Mouse (Mus musculus) stomach, postnatal 0 days (tissue): ENCODE results near the gene Pttg1ip. TPM values are rescaled to one million over a fixed set of nuclear protein-coding genes. Genes with fewer than 3 reads are reported as not detected.
A peak's percentile ranks its signal among the peaks of the same experiment; 100 is the strongest.

Source experiments
- ATAC-seq: fragments of 200-750 bp; cut with Nextera tagmentation; 2 replicates; pipeline ENCODE4 v1.8.0; 2017; ENCODE audit not compliant: low FRiP score, low TSS enrichment
- DNase-seq: peaks from one replicate; pipeline ENCODE4 v3.0.0-alpha.2; 2016; ENCODE audit warnings: low spot score
- H3K27ac ChIP-seq: fragments of 300-500 bp; sonication (generic); replicated peaks from 2 replicates; pipeline ENCODE4 v1.5.1; 2014; ENCODE audit warnings: mild to moderate bottlenecking, control low read depth
- H3K27me3 ChIP-seq: fragments of 300-500 bp; sonication (generic); 2 replicates; pipeline ENCODE4 v1.6.1; 2014; ENCODE audit warnings: low read length; ENCODE audit not compliant: control insufficient read depth, insufficient read depth
- H3K36me3 ChIP-seq: fragments of 300-500 bp; sonication (generic); 2 replicates; pipeline ENCODE4 v1.6.1; 2014; ENCODE audit warnings: low read length, mixed read lengths; ENCODE audit not compliant: control insufficient read depth, insufficient read depth
- H3K4me1 ChIP-seq: fragments of 300-500 bp; sonication (generic); replicated peaks from 2 replicates; pipeline ENCODE4 v1.6.1; 2014; ENCODE audit warnings: antibody characterized with exemption; ENCODE audit not compliant: control insufficient read depth, insufficient read depth
- H3K4me2 ChIP-seq: fragments of 300-500 bp; sonication (generic); replicated peaks from 2 replicates; pipeline ENCODE4 v1.6.1; 2014; ENCODE audit warnings: low read depth, mild to moderate bottlenecking, control low read depth, moderate library complexity
- H3K4me3 ChIP-seq: fragments of 300-500 bp; sonication (generic); 2 replicates; pipeline ENCODE4 v1.5.1; 2014; ENCODE audit warnings: low read depth, low read length, control low read depth
- H3K9ac ChIP-seq: fragments of 300-500 bp; sonication (generic); 2 replicates; pipeline ENCODE4 v1.6.1; 2014; ENCODE audit warnings: mild to moderate bottlenecking, low read length, control low read depth, mixed read lengths
- H3K9me3 ChIP-seq: fragments of 300-500 bp; sonication (generic); 2 replicates; pipeline ENCODE4 v1.6.1; 2016; ENCODE audit warnings: low read length; ENCODE audit not compliant: control insufficient read depth
- CTCF ChIP-seq: IDR thresholded peaks from 2 replicates; pipeline ENCODE4 v1.5.1; 2016; ENCODE audit warnings: antibody characterized with exemption, low read depth, mild to moderate bottlenecking, moderate library complexity
- EP300 ChIP-seq: optimal IDR thresholded peaks from 2 replicates; pipeline ENCODE3; 2016; ENCODE audit warnings: antibody characterized with exemption
- WGBS: fragments of 180-500 bp; shearing (Covaris S2); extraction: QIAGEN DNeasy Blood & Tissue Kit; methylation state at CpG from one replicate; pipeline ENCODE4 v1.1.7; 2014; 5-methylcytosine and 5-hydroxymethylcytosine counted together
- polyA plus RNA-seq: library from polyadenylated mRNA; unstranded; fragments of >200 nt; fragmentation: Nextera tagmentation; extraction: Ambion mirVana; gene quantifications from 2 replicates; pipeline ENCODE4 v1.2.1, GENCODE M21; 2015

Gene Pttg1ip
- polyA plus RNA-seq, 1 experiment from 2014 or later = 278 TPM

DNA sequence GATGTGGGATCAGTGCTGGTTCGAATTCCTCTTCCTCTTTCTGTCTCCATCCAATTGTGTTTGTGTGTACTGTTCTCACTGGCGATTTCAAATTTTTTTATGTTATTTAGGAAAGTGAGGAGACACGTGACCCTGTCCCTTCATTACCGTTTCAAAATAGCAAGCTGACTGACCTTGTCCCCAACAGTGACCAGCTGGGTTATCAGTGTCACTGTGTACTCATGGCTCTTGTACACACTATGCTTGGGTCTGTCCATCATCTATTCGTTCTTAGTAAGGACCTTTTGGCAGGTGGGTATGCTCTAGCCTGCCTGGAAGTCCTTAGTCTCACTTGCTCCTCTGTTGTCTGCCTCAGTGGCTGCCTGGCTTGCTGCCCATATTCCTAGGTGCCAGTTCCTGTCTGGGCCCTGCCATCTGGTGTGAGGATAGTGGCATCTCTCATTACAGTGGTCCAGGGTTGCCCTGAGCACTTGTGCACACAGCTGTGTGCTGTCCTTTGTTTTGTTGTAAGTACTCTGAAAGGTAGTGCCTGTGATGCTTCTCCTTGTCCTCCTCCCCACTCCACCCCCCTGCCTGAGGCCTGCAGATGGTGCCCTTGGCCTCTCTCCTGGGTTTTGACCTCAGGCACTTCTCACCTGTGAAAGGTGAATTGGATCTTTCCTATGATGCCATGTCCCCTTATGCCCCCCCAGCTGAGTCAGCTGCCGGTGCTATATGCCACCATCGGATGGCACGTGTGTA, 28.9 kb downstream of the Pttg1ip start:
- 74% methylated on average over 8 of the region's 8 CpGs for WGBS
- H3K36me3 ChIP-seq = peaks cover 13% of the 10 kb centered on the region

DNA sequence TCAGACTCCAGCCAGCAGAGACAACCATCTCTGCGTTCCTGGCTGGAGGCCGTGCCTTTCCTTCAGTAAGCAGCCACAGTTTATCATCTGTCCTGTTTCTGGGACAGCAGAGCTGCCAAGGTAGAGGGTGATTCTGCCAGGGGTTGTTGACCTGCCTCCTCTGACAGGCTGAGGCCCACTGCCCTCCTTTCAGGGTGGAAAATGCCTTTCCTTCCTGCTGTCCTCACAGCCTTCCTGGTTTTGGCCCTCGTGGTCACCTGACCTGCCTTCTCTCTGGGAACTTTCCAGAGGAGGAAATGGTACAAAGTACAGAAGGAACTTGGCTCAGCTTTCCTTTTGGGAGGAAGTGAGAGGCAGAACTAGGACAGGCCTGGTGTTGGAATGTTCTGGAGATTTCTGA, 31.9 kb downstream of the Pttg1ip start:
- peak; percentile 79 for ATAC-seq
- 54% methylated on average over 3 of the region's 3 CpGs for WGBS

More for the DNA sequence above, 28.9 kb downstream of the Pttg1ip start:
- DNase-seq = no peak
- Histone ChIP-seq H3K4me2 (no peak overlapping the region), H3K9me3 (no peaks in the 10 kb centered on the region), H3K4me3 (no peak overlapping the region), H3K4me1 (peaks cover 7% of the 10 kb centered on the region; the same call in 1 of the 2 replicates), H3K9ac (no peak overlapping the region), H3K27ac (no peak overlapping the region), H3K27me3 (no peaks in the 10 kb centered on the region)
- ATAC-seq = no peak
- TF ChIP-seq EP300 (no peak), CTCF (no peak)

DNA sequence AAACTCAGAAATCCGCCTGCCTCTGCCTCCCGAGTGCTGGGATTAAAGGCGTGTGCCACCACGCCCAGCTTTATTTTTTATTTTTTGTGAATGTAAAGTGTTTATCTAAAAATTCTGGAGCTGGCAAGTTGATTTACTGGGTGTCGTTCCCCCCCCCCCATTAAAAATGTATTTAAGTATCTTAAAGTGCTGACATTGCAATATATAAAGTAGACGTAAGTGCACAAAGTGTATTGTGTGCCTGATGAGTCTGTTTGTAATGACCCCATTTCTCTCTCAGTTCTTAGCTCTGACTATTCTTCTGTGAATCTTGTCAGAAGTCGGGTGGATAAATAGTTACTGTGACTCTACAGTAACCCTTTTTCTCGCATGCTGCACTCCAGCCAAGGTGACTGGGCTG, 34.1 kb downstream of the Pttg1ip start:
- 86% methylated on average over 7 of the region's 8 CpGs for WGBS
- Histone ChIP-seq H3K4me1 (no peaks in the 10 kb centered on the region), H3K4me2 (no peak overlapping the region), H3K36me3 (peaks cover 16% of the 10 kb centered on the region), H3K9me3 (no peaks in the 10 kb centered on the region), H3K4me3 (no peak overlapping the region), H3K9ac (no peak overlapping the region), H3K27me3 (no peaks in the 10 kb centered on the region), H3K27ac (no peak overlapping the region)
- ATAC-seq = no peak
- no peak for DNase-seq
- no peak for TF ChIP-seq EP300
- TF ChIP-seq CTCF = no peak

More for the DNA sequence above, 31.9 kb downstream of the Pttg1ip start:
- no peaks in the 10 kb centered on the region for H3K4me1 ChIP-seq
- H3K27ac ChIP-seq = peak overlapping the region; percentile 69
- H3K4me3 ChIP-seq = no peak overlapping the region
- H3K4me2 ChIP-seq = no peak overlapping the region
- TF ChIP-seq CTCF = no peak
- TF ChIP-seq EP300 = no peak
- no peaks in the 10 kb centered on the region for H3K9me3 ChIP-seq
- H3K9ac ChIP-seq = no peak overlapping the region
- peak; percentile 73 for DNase-seq
- peaks cover 22% of the 10 kb centered on the region for H3K36me3 ChIP-seq
- no peaks in the 10 kb centered on the region for H3K27me3 ChIP-seq

DNA sequence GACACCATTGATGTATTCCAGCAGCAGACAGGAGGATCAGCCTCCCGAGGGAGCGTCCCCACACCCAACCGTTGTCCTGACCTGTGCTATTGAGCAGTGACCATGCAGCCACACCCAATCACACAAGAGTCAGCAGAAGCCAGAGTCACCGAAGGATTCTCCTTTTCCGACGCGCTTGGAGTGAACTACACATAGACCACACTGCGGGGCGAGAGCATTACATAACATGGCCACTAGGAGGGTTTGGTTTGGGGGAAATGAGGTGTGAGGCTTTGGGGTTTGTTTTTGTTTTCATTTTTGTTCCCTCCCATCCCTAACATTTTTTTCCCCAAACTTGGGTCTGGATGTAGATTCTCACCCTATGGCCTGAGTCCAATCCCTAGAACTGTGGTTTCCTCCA, 34.6 kb downstream of the Pttg1ip start:
- Histone ChIP-seq H3K27ac (no peak overlapping the region), H3K9me3 (no peaks in the 10 kb centered on the region), H3K4me3 (no peak overlapping the region), H3K27me3 (no peaks in the 10 kb centered on the region), H3K36me3 (peaks cover 15% of the 10 kb centered on the region), H3K4me1 (no peaks in the 10 kb centered on the region), H3K9ac (no peak overlapping the region), H3K4me2 (no peak overlapping the region)
- WGBS = 91% methylated on average over 9 of the region's 9 CpGs
- TF ChIP-seq CTCF (no peak; the same call in 1 of the 2 replicates), EP300 (no peak)
- no peak for DNase-seq
- ATAC-seq = no peak

DNA sequence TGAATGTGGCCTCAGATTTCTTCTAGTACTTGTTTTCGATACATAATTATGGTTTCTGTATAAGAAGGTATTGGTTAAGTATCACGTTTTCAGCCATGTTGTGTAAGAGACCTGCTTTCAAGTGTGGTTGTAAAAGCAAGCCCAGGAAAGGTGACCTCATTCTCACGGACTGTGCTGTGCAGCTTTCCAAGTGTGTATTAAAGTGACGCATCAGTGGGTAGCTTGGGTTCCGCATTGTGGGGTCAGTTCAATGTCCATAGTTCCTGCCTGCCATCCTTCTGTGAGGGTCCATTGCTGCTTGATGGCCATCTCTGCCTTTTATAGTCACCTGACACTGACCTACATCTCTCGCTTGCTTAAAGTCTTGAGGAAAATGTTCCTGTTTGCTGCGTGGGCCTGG, 35.4 kb downstream of the Pttg1ip start:
- no peak overlapping the region for H3K4me2 ChIP-seq
- H3K9me3 ChIP-seq = no peaks in the 10 kb centered on the region
- H3K27ac ChIP-seq = no peak overlapping the region
- H3K27me3 ChIP-seq = no peaks in the 10 kb centered on the region
- 96% methylated on average over 6 of the region's 7 CpGs for WGBS
- peaks cover 15% of the 10 kb centered on the region for H3K36me3 ChIP-seq
- no peak for ATAC-seq
- no peak overlapping the region for H3K4me3 ChIP-seq
- no peaks in the 10 kb centered on the region for H3K4me1 ChIP-seq
- no peak for DNase-seq
- no peak for TF ChIP-seq EP300
- TF ChIP-seq CTCF = no peak
- H3K9ac ChIP-seq = no peak overlapping the region

DNA sequence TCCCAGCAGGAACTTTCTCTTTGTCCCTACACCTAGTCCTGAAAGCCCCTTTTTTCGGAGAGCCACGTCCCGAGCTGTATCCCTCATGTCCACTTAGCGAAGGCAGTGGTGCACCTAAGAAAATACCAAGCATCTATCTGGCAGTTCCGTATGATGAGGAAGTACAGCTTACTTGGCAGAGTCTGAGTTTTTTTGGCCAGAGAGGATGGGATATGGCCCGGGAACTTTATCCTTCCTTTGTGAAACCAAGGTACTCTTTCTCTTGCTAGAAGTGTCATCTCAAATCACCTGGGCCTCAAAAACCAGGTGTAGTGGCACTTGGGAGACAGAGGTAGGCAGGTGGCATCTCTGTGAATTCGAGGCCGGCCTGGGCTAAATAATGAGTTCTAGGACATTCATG, 40.0 kb downstream of the Pttg1ip start:
- ATAC-seq = no peak
- WGBS = 77% methylated on average over 8 of the region's 8 CpGs

More for the DNA sequence above, 40.0 kb downstream of the Pttg1ip start:
- Histone ChIP-seq H3K4me3 (peak overlapping the region; percentile 99; the same call in 1 of the 2 replicates), H3K4me2 (peak overlapping the region; percentile 81), H3K9me3 (no peaks in the 10 kb centered on the region), H3K4me1 (peaks cover 17% of the 10 kb centered on the region), H3K9ac (peak overlapping the region; percentile 53; the same call in 1 of the 2 replicates), H3K36me3 (0 out of 2 replicates have a peak, but pooled peaks cover 7% of the 10 kb centered on the region), H3K27me3 (no peaks in the 10 kb centered on the region), H3K27ac (peak overlapping the region; percentile 97)
- DNase-seq = no peak
- no peak for TF ChIP-seq CTCF
- no peak for TF ChIP-seq EP300
